Mouse (Mus musculus) monocyte, adult 59 days (primary cell): ENCODE data around the gene Cfap77. TPM values are rescaled to one million over a fixed set of nuclear protein-coding genes. Genes with fewer than 3 reads are reported as not detected.

Experiments
- total RNA-seq, 2 experiments: library from RNA; stranded (reverse); gene quantifications; one replicate each; pipeline ENCODE4 v1.2.4; 2023

Gene Cfap77
- total RNA-seq: not detected

GRCm38 (mm10) chr2:29054991-29055390, at the start of gene Cfap77:
Gene Cfap77 (minus strand): TSS chr2:29055066.

GRCm38 (mm10) chr2:29060135-29060597, 5.3 kb upstream of the Cfap77 start, which contains the start of gene Ttf1:
Gene Ttf1 (plus strand): TSS chr2:29060262.

GRCm38 (mm10) chr2:28916513-28916865, 138.4 kb downstream of the Cfap77 start, which contains the start of gene Barhl1:
Gene Barhl1 (minus strand): TSS chr2:28916668.

Other genes with a start within 250 kb of the Cfap77 start
- 10 to 100 TPM; 11.7 to 12.6 TPM for gene Gtf3c4, start 214.7 kb downstream of the Cfap77 start, total RNA-seq
- 10 to 100 TPM; 10.5 to 13.7 TPM for gene Ddx31, start 214.7 kb downstream of the Cfap77 start, total RNA-seq
- not detected for gene Barhl1, start 138.4 kb downstream of the Cfap77 start, total RNA-seq
- 10 to 100 TPM; 17.7 to 24.1 TPM for gene Ttf1, start 5.2 kb upstream of the Cfap77 start, total RNA-seq
- 10 to 100 TPM; 38.1 to 41.4 TPM for gene Setx, start 69.1 kb upstream of the Cfap77 start, total RNA-seq
- gene Ntng2, start 197.9 kb upstream of the Cfap77 start, total RNA-seq: 10 to 100 TPM; 72.8 to 85.6 TPM